Mouse (Mus musculus) CH12.LX (cell line): Measurements from ENCODE around the gene Asprv1. TPM values are rescaled to one million over a fixed set of nuclear protein-coding genes. Genes with fewer than 3 reads are reported as not detected.

Experiments
- DNase-seq: peaks from one replicate; pipeline ENCODE4 v3.0.0-alpha.2; 2013; ENCODE audit errors: extremely low read depth
- H3K27ac ChIP-seq: 2 replicates; pipeline ENCODE4 v1.5.1; 2012; ENCODE audit warnings: low read depth, mild to moderate bottlenecking, control low read depth, moderate library complexity; ENCODE audit not compliant: insufficient read depth
- H3K27me3 ChIP-seq: replicated peaks from 2 replicates; pipeline ENCODE3; 2012; ENCODE audit warnings: inconsistent platforms
- H3K36me3 ChIP-seq, 2 experiments: replicated peaks in 1 of 2; 2 replicates each; pipeline versions ENCODE3 to v1.6.1; 2012; ENCODE audit warnings: inconsistent platforms in 1 of 2, low read length in 1 of 2, mild to moderate bottlenecking in 1 of 2, mixed read lengths in 1 of 2, moderate library complexity in 1 of 2; ENCODE audit not compliant: control insufficient read depth in 1 of 2, insufficient read depth in 1 of 2
- H3K4me1 ChIP-seq, 2 experiments: 2 replicates each; pipeline ENCODE4 v1.6.1; 2012; ENCODE audit warnings: inconsistent platforms in 1 of 2, moderate library complexity in 1 of 2; ENCODE audit not compliant: insufficient read depth in 2 of 2, control insufficient read depth in 1 of 2
- H3K4me2 ChIP-seq: 2 replicates; pipeline ENCODE4 v1.6.1; 2012; ENCODE audit warnings: low read depth, mild to moderate bottlenecking, control low read depth; ENCODE audit not compliant: poor library complexity, insufficient read depth, severe bottlenecking
- H3K4me3 ChIP-seq, 3 experiments: fragments of 150-350 bp in 1 of 3; sonication (generic) in 1 of 3; replicated peaks in 1 of 3; 2 replicates each; pipeline versions ENCODE3 to v1.5.1; 2011 to 2012; ENCODE audit warnings: low read depth in 2 of 3, low read length in 2 of 3, mild to moderate bottlenecking in 2 of 3, moderate library complexity in 2 of 3, control low read depth in 1 of 3, improper control_type of control experiment in 1 of 3, inconsistent platforms in 1 of 3, mixed read lengths in 1 of 3; ENCODE audit not compliant: poor library complexity in 1 of 3
- H3K79me2 ChIP-seq: replicated peaks from 2 replicates; pipeline ENCODE4 v1.6.1; 2012; ENCODE audit warnings: mild to moderate bottlenecking, moderate library complexity; ENCODE audit not compliant: control insufficient read depth, poor library complexity, insufficient read depth, severe bottlenecking; ENCODE audit errors: extremely low read depth
- H3K9ac ChIP-seq: 2 replicates; pipeline ENCODE4 v1.6.1; 2012; ENCODE audit warnings: low read depth, mild to moderate bottlenecking, control low read depth, moderate library complexity; ENCODE audit not compliant: insufficient read depth
- H3K9me3 ChIP-seq: replicated peaks from 2 replicates; pipeline ENCODE3; 2012; ENCODE audit warnings: low read length, inconsistent platforms, mixed read lengths
- CHD1 ChIP-seq: IDR thresholded peaks from 2 replicates; pipeline ENCODE4 v1.6.1; 2012; ENCODE audit warnings: low read depth, low read length, improper control_type of control experiment, inconsistent platforms
- CTCF ChIP-seq, 2 experiments: IDR thresholded peaks in 1 of 2; conservative IDR thresholded peaks in 1 of 2; 2 replicates each; pipeline ENCODE4 v1.5.1; 2011 to 2012; ENCODE audit warnings: low read depth in 2 of 2, low read length in 2 of 2, improper control_type of control experiment in 1 of 2, inconsistent platforms in 1 of 2, mild to moderate bottlenecking in 1 of 2, moderate library complexity in 1 of 2
- E2F4 ChIP-seq: IDR thresholded peaks from 2 replicates; pipeline ENCODE4 v1.6.1; 2011; ENCODE audit warnings: low read depth, low read length, improper control_type of control experiment; ENCODE audit not compliant: insufficient replicate concordance
- ELF1 ChIP-seq: IDR thresholded peaks from 2 replicates; pipeline ENCODE4 v1.6.1; 2014; ENCODE audit warnings: low read depth, mild to moderate bottlenecking, inconsistent platforms, low read length, improper control_type of control experiment
- ETS1 ChIP-seq: conservative IDR thresholded peaks from 2 replicates; pipeline ENCODE4 v1.6.1; 2012; ENCODE audit warnings: low read depth, mild to moderate bottlenecking, inconsistent platforms, low read length, improper control_type of control experiment, moderate library complexity
- GABPA ChIP-seq: IDR thresholded peaks from 2 replicates; pipeline ENCODE4 v1.6.1; 2012; ENCODE audit warnings: low read depth, low read length, improper control_type of control experiment, inconsistent platforms; ENCODE audit not compliant: insufficient replicate concordance
- HCFC1 ChIP-seq: IDR thresholded peaks from 2 replicates; pipeline ENCODE4 v1.6.1; 2012; ENCODE audit warnings: low read depth, mild to moderate bottlenecking, inconsistent platforms, low read length, improper control_type of control experiment
- JUN ChIP-seq: IDR thresholded peaks from 2 replicates; pipeline ENCODE4 v1.6.1; 2011; ENCODE audit warnings: low read depth, mild to moderate bottlenecking, low read length, improper control_type of control experiment, moderate library complexity; ENCODE audit not compliant: insufficient read depth
- JUND ChIP-seq: conservative IDR thresholded peaks from 2 replicates; pipeline ENCODE4 v1.6.1; 2011; ENCODE audit warnings: low read depth, low read length, improper control_type of control experiment
- KAT2A ChIP-seq: IDR thresholded peaks from 2 replicates; pipeline ENCODE4 v1.6.1; 2012; ENCODE audit warnings: low read length, improper control_type of control experiment, inconsistent platforms; ENCODE audit not compliant: insufficient replicate concordance
- MAFK ChIP-seq: IDR thresholded peaks from 2 replicates; pipeline ENCODE4 v1.6.1; 2011; ENCODE audit warnings: low read length, improper control_type of control experiment; ENCODE audit not compliant: insufficient replicate concordance
- MAZ ChIP-seq: IDR thresholded peaks from 2 replicates; pipeline ENCODE4 v1.6.1; 2012; ENCODE audit warnings: low read depth, mild to moderate bottlenecking, inconsistent platforms, low read length, improper control_type of control experiment, moderate library complexity
- MXI1 ChIP-seq: IDR thresholded peaks from 2 replicates; pipeline ENCODE4 v1.6.1; 2011; ENCODE audit warnings: mild to moderate bottlenecking, low read depth, low read length, improper control_type of control experiment
- NELFE ChIP-seq: IDR thresholded peaks from 2 replicates; pipeline ENCODE4 v1.6.1; 2011; ENCODE audit warnings: low read depth, low read length, improper control_type of control experiment
- NRF1 ChIP-seq: IDR thresholded peaks from 2 replicates; pipeline ENCODE4 v1.6.1; 2014; ENCODE audit warnings: low read depth, mild to moderate bottlenecking, inconsistent platforms, low read length, improper control_type of control experiment, moderate library complexity
- PAX5 ChIP-seq: IDR thresholded peaks from 2 replicates; pipeline ENCODE4 v1.6.1; 2012; ENCODE audit warnings: low read length, inconsistent platforms, mixed read lengths
- POLR2A ChIP-seq: IDR thresholded peaks from 2 replicates; pipeline ENCODE4 v1.6.1; 2011; ENCODE audit warnings: low read depth, mild to moderate bottlenecking, improper control_type of control experiment, low read length
- SIN3A ChIP-seq: IDR thresholded peaks from 2 replicates; pipeline ENCODE4 v1.6.1; 2012; ENCODE audit warnings: low read length, improper control_type of control experiment, inconsistent platforms
- SMC3 ChIP-seq: IDR thresholded peaks from 2 replicates; pipeline ENCODE4 v1.6.1; 2011; ENCODE audit warnings: low read depth, low read length, improper control_type of control experiment
- TBP ChIP-seq: conservative IDR thresholded peaks from 2 replicates; pipeline ENCODE4 v1.6.1; 2011; ENCODE audit warnings: low read depth, low read length, improper control_type of control experiment
- TCF12 ChIP-seq: IDR thresholded peaks from 2 replicates; pipeline ENCODE4 v1.6.1; 2014; ENCODE audit warnings: low read depth, mild to moderate bottlenecking, inconsistent platforms, low read length, improper control_type of control experiment
- USF2 ChIP-seq: conservative IDR thresholded peaks from 2 replicates; pipeline ENCODE4 v1.6.1; 2011; ENCODE audit warnings: low read depth, low read length, improper control_type of control experiment
- ZKSCAN1 ChIP-seq: IDR thresholded peaks from 2 replicates; pipeline ENCODE4 v1.6.1; 2012; ENCODE audit warnings: low read depth, inconsistent platforms, low read length, improper control_type of control experiment, borderline replicate concordance
- ZNF384 ChIP-seq: IDR thresholded peaks from 2 replicates; pipeline ENCODE4 v1.6.1; 2012; ENCODE audit warnings: low read depth, low read length, improper control_type of control experiment, inconsistent platforms
- dilution Hi-C: fragments of 300-500 bp; cut with MboI; formaldehyde crosslinking; loops from 2 replicates; pipeline ENCODE4 v1.14.3; 2020; ENCODE audit warnings: low sequenced_read_pairs; ENCODE audit not compliant: extremely low pct_unique_long_range_greater_than_20kb, extremely low pct_ligation_motif_present
- in situ Hi-C: fragments of 300-500 bp; cut with MboI; formaldehyde crosslinking; loops from 3 replicates; pipeline ENCODE4 v1.14.3; 2019; ENCODE audit warnings: low sequenced_read_pairs, low pct_ligation_motif_present, low pct_unique_long_range_greater_than_20kb, mixed read lengths
- polyA plus RNA-seq: library from polyadenylated mRNA; unstranded; fragments of >175 nt; gene quantifications from 2 replicates; pipeline ENCODE4 v1.2.1, GENCODE M21; 2012; ENCODE audit warnings: low read depth; ENCODE audit not compliant: insufficient read length
- total RNA-seq, 2 experiments: library from RNA; depleted of rRNA; stranded (reverse); fragments of 300-350 nt in 1 of 2; fragments of >200 nt in 1 of 2; gene quantifications; 2 replicates each; pipeline ENCODE4 v1.2.3; 2012 to 2014

Asprv1 gene
- total and polyA plus RNA-seq, 3 experiments, result not detected

DNA sequence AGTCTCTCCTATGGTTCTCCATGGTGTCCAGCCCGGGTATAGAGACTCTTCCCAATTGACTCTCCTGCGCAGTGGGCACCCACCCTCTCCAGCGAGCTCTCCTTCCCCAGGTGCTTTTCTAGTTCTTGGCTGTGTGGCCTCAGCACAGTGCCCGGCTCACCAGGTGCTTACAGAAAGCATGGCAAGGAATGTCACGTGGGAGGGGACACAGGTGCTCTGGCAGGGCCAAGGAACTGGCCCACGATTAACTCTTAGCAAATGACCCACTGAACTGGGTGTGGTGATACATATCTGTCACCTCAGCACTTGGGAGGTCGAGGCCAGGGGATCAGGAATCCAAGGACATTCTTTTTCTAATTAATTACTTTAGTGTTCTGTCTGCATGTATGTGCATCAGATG is 18.2 kb downstream of the Asprv1 start:
- in situ Hi-C loops (no loop called here), dilution Hi-C loops (no loop called here)
- H3K27me3 ChIP-seq, result no peaks in the 10 kb centered on the region
- H3K27ac ChIP-seq, result no peak overlapping the region
- H3K4me1 ChIP-seq, result no peaks in the 10 kb centered on the region
- no peaks in the 10 kb centered on the region for H3K9me3 ChIP-seq
- H3K36me3 ChIP-seq, result peaks cover 12 to 22% of the 10 kb centered on the region in 2 experiments
- no peak overlapping the region for H3K9ac ChIP-seq
- no peak for DNase-seq
- no peak overlapping the region for H3K4me2 ChIP-seq
- H3K4me3 ChIP-seq, result no peak overlapping the region
- TF ChIP-seq USF2 (no peak), E2F4 (no peak), NRF1 (no peak), JUN (no peak), TBP (no peak), KAT2A (no peak), POLR2A (no peak), MXI1 (no peak), CTCF (conservative IDR thresholded peaks at IDR 0.05 in 1 of 2, IDR thresholded peaks at IDR 0.05 in 1 of 2; ENCODE audit: low read depth in 2 of 2, low read length in 2 of 2) (no peak), ZKSCAN1 (no peak), PAX5 (no peak), MAFK (no peak), MAZ (no peak), CHD1 (no peak), ETS1 (no peak), ELF1 (no peak), SMC3 (no peak), JUND (no peak), GABPA (no peak)
- no peaks in the 10 kb centered on the region for H3K79me2 ChIP-seq

GRCm38 (mm10) chr6:86653026-86653425 is 25.1 kb downstream of the Asprv1 start:
- Histone ChIP-seq H3K9me3 (no peaks in the 10 kb centered on the region), H3K4me1 (peaks cover 8 to 18% of the 10 kb centered on the region in 2 experiments), H3K9ac (no peak overlapping the region), H3K79me2 (no peaks in the 10 kb centered on the region), H3K27me3 (no peaks in the 10 kb centered on the region), H3K4me2 (no peak overlapping the region), H3K27ac (no peak overlapping the region), H3K4me3 (no peak overlapping the region), H3K36me3 (peaks cover 23 to 46% of the 10 kb centered on the region in 2 experiments)
- no peak for DNase-seq
- TF ChIP-seq SIN3A (no peak), PAX5 (no peak), KAT2A (no peak), GABPA (no peak), TCF12 (no peak), ZNF384 (no peak), NELFE (no peak), HCFC1 (no peak)
- dilution Hi-C loops (no loop called here), in situ Hi-C loops (no loop called here)
